Mouse (Mus musculus) hematopoietic stem cell, adult 5-6 weeks (primary cell): Measurements from ENCODE around the gene Olfr139. TPM values are rescaled to one million over a fixed set of nuclear protein-coding genes. Genes with fewer than 3 reads are reported as not detected.

Source experiments
- ATAC-seq, 2 experiments: fragments of 125-278 bp in 1 of 2; replicated peaks in 1 of 2; 2 replicates each; pipeline ENCODE4 v1.8.0; 2016 to 2017; ENCODE audit warnings: inconsistent platforms in 2 of 2, mild to moderate bottlenecking in 2 of 2, moderate number of reproducible peaks in 2 of 2, low read depth in 1 of 2, moderate TSS enrichment in 1 of 2; ENCODE audit not compliant: low FRiP score in 2 of 2, poor library complexity in 2 of 2, severe bottlenecking in 2 of 2, insufficient read depth in 1 of 2, low TSS enrichment in 1 of 2
- total RNA-seq: library from RNA; stranded (forward); fragments of 172-1452, 232-1000 nt; gene quantifications from 2 replicates; pipeline ENCODE4 v1.2.3, GENCODE M21; 2017

Gene Olfr139
- total RNA-seq, result not detected in 2 replicates

DNA sequence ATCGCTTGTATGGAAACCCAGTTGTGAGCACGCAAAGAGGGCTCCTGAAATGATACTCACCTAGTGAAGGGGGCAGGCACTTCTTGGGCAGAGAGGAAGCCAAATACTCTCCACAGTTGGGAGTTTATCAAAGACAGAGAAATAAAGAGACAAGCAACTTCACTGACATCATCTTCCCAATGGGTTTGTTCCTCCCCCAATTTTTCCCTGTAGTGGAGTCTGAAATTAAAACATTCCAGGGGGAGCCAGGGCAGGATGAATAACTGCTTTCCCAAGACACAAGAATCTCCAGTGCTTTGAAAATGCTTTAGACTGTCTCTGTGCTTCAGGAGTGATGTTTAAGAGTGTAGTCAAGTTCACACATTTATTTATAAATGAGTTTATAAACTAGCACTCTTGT is at the start of gene Olfr139, which contains the start of gene Olfr399:
Gene Olfr139, minus strand, starts transcription at position 101 of the 400 bp plus-strand sequence.
Gene Olfr399, minus strand, starts transcription at position 165 of the 400 bp plus-strand sequence.
- ATAC-seq, result no peak

- no peak for ATAC-seq
Measured at GRCm38 (mm10) chr11:74105066-74105465, 48.7 kb upstream of the Olfr139 start.

GRCm38 (mm10) chr11:74101507-74101906 is 45.2 kb upstream of the Olfr139 start:
- ATAC-seq, result no peak

DNA sequence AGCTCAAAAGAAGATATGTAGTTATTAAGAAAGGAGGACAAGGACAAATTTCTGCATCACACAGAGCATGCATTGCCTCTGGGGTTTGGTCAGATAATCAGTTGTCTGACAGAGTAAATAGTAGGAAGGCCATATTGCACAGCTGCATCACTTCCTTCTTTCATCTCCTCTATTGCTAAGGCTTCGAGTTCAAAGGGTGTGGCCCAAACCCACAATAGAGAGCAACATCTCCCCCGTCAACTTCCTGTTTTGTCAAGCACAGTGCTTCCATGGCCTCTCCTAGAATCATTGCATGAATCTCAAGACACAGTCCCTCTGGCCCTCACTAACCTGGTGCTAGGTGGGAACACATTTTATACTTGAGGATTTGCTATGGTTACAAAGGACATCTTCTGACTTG is 44.4 kb upstream of the Olfr139 start:
- no peak for ATAC-seq

- no peak for ATAC-seq
Measured at GRCm38 (mm10) chr11:74069655-74070054, 13.3 kb upstream of the Olfr139 start, which contains the start of gene Zfp616. TSS of gene Zfp616 (plus strand) at chr11:74069955.

DNA sequence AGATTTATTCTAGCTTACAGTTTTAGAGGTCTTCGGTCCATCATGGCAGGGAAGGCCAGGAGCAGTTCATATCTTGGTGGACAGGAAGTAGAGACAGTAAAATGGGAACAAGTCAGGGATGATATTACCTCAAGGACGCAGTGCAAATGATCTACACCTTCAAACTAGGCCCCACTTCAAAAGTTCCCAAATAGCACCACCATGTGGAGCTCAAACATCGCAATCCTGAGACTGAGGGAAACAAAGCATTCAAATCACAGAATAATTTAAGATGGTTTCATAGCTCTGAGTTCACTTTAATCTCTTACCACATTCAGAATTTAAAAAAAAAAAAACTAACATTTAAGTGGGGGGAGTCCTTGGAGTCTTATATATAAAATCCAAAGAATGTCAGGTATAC is 5.0 kb downstream of the Olfr139 start:
- no peak for ATAC-seq

Other genes with a start within 250 kb of the Olfr139 start
- gene Olfr392, start 239.5 kb downstream of the Olfr139 start, total RNA-seq, result not detected in 2 replicates
- gene Olfr393, start 205.1 kb downstream of the Olfr139 start, total RNA-seq, result not detected in 2 replicates
- gene Olfr394, start 165.8 kb downstream of the Olfr139 start, total RNA-seq, result not detected in 2 replicates
- gene Olfr395, start 147.3 kb downstream of the Olfr139 start, total RNA-seq, result not detected in 2 replicates
- not detected in 2 replicates for gene Olfr23, start 119.9 kb downstream of the Olfr139 start, total RNA-seq
- not detected in 2 replicates for gene Olfr397, start 95.7 kb downstream of the Olfr139 start, total RNA-seq
- gene Olfr398, start 66.1 kb downstream of the Olfr139 start, total RNA-seq, result not detected in 2 replicates
- gene Olfr399, start 64 bp upstream of the Olfr139 start, total RNA-seq, result not detected in 2 replicates
- not detected in 2 replicates for gene Zfp616, start 13.4 kb upstream of the Olfr139 start, total RNA-seq
- not detected in 2 replicates for gene Olfr401, start 57.2 kb upstream of the Olfr139 start, total RNA-seq
- gene Olfr402, start 97.0 kb upstream of the Olfr139 start, total RNA-seq, result not detected in 2 replicates
- gene Olfr403, start 129.7 kb upstream of the Olfr139 start, total RNA-seq, result not detected in 2 replicates
- not detected in 2 replicates for gene Olfr43, start 154.8 kb upstream of the Olfr139 start, total RNA-seq
- gene Olfr406, start 203.3 kb upstream of the Olfr139 start, total RNA-seq, result not detected in 2 replicates
- gene Olfr59, start 227.2 kb upstream of the Olfr139 start, total RNA-seq, result not detected in 2 replicates